Mouse (Mus musculus): Measurements from ENCODE around the gene Pdzrn4. TPM values are rescaled to one million over a fixed set of nuclear protein-coding genes. Genes with fewer than 3 reads are reported as not detected.

Pdzrn4 gene
- polyA plus RNA-seq, 1 experiment from 2014 or later = 35.5 TPM

DNA sequence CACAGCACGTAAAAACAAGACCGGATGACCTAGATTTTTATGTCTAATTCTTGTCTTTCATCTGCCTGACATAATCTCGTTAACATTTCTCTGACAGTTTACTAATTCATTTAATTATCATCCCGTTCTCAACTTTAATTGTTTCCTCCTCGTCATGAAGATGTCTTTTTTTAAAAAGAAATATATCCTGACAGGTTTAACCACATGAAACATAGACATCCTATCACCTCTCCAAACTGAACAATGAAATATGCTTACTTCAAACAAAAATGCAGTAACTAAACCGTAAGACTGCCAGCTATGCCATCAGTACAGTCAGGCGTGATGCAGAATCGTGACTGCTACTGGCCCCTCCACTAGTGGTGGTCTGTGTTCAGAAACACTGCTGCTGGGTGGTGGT, 362.3 kb downstream of the Pdzrn4 start:
- ATAC-seq (replicated peaks) = no peak
- no peak overlapping the region for H3K27ac ChIP-seq
- no peak overlapping the region for H3K4me3 ChIP-seq
- no peak overlapping the region for H3K9ac ChIP-seq
- whole genome bisulfite sequencing = 72% methylated on average over 8 of the region's 8 CpGs
- no peaks in the 10 kb centered on the region for H3K27me3 ChIP-seq (replicated peaks)
- peaks cover 11% of the 10 kb centered on the region for H3K4me1 ChIP-seq
- H3K4me2 ChIP-seq = no peak overlapping the region
- H3K9me3 ChIP-seq = no peaks in the 10 kb centered on the region
- H3K36me3 ChIP-seq (replicated peaks) = no peaks in the 10 kb centered on the region

DNA sequence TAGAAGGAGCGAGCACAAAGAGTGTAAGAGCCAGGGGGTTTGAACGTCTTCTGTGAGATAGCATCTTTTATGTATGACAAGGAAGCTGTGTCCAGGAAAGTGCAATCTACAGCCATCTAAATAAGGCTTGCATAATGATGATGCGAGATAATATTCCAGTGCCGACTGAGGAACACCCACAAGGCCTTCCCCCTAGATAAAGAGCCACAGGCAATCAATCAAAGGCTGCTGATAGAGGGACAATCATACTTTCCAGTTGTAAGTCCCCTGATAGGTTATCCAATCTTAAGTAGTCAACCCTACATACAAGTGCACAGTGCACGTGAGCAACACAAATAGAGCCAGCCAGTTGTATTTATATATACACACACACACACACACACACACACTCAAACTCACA, 366.6 kb downstream of the Pdzrn4 start:
- no peaks in the 10 kb centered on the region for H3K4me1 ChIP-seq
- no peak overlapping the region for H3K27ac ChIP-seq
- 82% methylated on average over 5 of the region's 5 CpGs for WGBS
- ATAC-seq (replicated peaks) = no peak
- no peak overlapping the region for H3K4me3 ChIP-seq
- no peak overlapping the region for H3K9ac ChIP-seq
- H3K27me3 ChIP-seq (replicated peaks) = no peaks in the 10 kb centered on the region
- no peak overlapping the region for H3K4me2 ChIP-seq
- H3K9me3 ChIP-seq = no peaks in the 10 kb centered on the region
- no peaks in the 10 kb centered on the region for H3K36me3 ChIP-seq (replicated peaks)

DNA sequence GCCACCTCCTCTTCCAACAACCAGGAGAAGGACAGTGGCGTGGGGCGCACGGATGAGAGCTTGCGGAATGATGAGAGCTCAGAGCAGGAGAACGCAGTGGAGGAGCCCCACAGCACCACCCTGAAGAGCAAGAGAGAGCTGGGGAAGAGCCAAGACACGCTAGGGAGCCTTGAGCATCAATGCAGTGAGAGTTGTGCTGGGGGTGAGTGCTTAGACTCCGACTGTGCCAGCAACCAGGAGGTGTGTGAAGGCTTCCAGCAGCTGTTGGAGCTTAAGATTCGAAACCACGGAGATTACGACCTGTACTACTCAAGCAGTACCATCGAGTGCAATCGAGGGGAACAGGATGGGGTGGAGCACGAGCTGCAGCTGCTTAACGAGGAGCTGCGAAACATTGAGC, 372.9 kb downstream of the Pdzrn4 start:
- 84% methylated on average over 15 of the region's 15 CpGs for WGBS
- no peak overlapping the region for H3K4me3 ChIP-seq
- no peaks in the 10 kb centered on the region for H3K27me3 ChIP-seq (replicated peaks)
- no peak for ATAC-seq (replicated peaks)
- no peaks in the 10 kb centered on the region for H3K4me1 ChIP-seq
- no peaks in the 10 kb centered on the region for H3K9me3 ChIP-seq
- H3K4me2 ChIP-seq = no peak overlapping the region
- no peaks in the 10 kb centered on the region; the same call in 1 of the 2 replicates for H3K36me3 ChIP-seq (replicated peaks)
- no peak overlapping the region for H3K9ac ChIP-seq
- no peak overlapping the region for H3K27ac ChIP-seq

DNA sequence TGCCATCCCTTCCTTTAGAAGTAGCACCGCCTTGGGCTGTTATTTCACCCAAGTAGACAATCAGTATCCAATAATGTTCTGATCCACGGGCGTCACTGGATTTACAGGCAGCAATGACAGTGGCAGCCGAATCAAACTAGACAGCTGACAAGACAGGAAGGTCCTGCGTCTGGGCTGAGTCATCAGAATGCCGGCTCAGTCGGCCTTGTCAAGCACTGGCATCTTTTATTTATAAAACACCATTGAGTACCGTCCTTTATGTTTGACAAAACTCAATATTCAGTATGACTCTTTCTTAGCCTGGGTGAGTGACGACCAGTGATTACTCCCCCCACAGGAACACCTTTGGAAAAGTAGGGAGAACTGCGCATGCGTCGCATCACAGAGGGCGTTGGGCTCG, 391.4 kb downstream of the Pdzrn4 start:
- Histone ChIP-seq H3K36me3 (replicated peaks) (no peaks in the 10 kb centered on the region), H3K9ac (no peak overlapping the region), H3K27me3 (replicated peaks) (no peaks in the 10 kb centered on the region), H3K4me2 (peak overlapping the region; percentile 10; the same call in 1 of the 2 replicates), H3K27ac (0 out of 2 replicates have a peak overlapping the region, but pooled peaks have one; percentile 4), H3K4me1 (peaks cover 17% of the 10 kb centered on the region), H3K9me3 (no peaks in the 10 kb centered on the region), H3K4me3 (no peak overlapping the region; the same call in 1 of the 2 replicates)
- 59% methylated on average over 14 of the region's 14 CpGs for WGBS
- ATAC-seq (replicated peaks) = peak; percentile 48; the same call in 1 of the 2 replicates

DNA sequence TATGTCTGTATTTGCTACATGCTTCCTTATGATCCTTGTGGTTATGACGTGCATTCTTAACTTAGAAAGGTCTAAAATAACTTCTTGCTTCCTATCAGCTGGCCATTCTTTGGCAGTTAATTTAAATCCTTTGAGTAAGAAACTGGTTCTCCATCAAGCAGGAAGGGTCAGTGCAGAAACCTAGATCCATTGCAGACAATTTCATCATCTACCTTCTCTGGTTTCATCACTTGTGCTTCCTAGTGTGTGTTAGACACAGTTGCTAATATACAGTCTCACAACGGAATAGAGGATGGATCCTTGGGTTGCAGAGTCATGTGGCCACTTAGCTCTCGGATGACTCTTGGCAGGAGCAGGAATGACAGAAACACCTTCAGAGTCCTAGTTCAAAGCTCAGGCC, 397.6 kb downstream of the Pdzrn4 start:
- no peak overlapping the region for H3K4me2 ChIP-seq
- no peak overlapping the region for H3K27ac ChIP-seq
- H3K9ac ChIP-seq = no peak overlapping the region
- no peaks in the 10 kb centered on the region for H3K36me3 ChIP-seq (replicated peaks)
- ATAC-seq (replicated peaks) = no peak
- H3K4me1 ChIP-seq = no peaks in the 10 kb centered on the region
- H3K4me3 ChIP-seq = no peak overlapping the region
- no peaks in the 10 kb centered on the region for H3K27me3 ChIP-seq (replicated peaks)
- WGBS = 91% methylated on average over 3 of the region's 3 CpGs
- no peaks in the 10 kb centered on the region for H3K9me3 ChIP-seq

DNA sequence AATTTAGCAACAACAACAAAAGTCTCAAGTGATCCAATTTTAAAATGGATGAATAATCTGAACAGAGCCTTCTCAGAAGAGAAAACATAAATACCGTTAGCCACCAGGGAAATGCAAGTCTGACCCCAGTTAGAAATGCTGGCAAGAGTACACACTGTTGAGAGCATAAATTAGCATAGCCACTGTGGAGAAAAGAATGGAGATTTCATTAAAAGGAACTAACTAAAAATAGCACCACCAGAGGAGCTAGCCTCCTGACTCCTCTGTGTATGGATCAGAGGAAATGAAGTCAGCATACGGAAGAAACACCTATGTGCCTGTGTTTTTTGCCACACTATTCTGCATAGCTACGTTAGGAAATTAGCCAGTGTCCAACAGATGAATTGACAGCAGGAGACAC, 409.3 kb downstream of the Pdzrn4 start:
- H3K4me2 ChIP-seq = no peak overlapping the region
- H3K4me1 ChIP-seq = peaks cover 9% of the 10 kb centered on the region
- no peaks in the 10 kb centered on the region for H3K9me3 ChIP-seq
- ATAC-seq (replicated peaks) = peak; percentile 33
- no peak overlapping the region for H3K9ac ChIP-seq
- H3K4me3 ChIP-seq = no peak overlapping the region
- H3K27ac ChIP-seq = 0 out of 2 replicates have a peak overlapping the region, but pooled peaks have one; percentile 11
- no peaks in the 10 kb centered on the region for H3K27me3 ChIP-seq (replicated peaks)
- no peaks in the 10 kb centered on the region for H3K36me3 ChIP-seq (replicated peaks)
- 24% methylated on average over 3 of the region's 3 CpGs for WGBS

DNA sequence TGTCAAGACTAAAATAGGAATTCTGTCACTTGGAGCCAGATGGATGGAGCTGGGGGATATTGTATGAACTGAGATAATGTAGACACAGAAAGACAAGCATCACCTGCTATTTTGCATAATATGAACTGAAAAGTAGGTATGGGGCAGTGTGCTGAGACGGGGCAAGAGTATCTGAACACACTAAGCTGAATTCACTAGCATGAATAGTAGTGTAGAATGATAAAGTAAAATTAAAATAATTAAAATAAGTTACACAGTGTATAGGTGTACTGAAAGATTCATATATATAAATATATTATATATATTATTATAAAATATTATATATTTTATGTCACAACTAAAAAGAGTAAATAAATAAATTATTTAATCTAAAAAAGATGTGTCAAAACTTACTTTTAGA, 409.7 kb downstream of the Pdzrn4 start:
- ATAC-seq (replicated peaks) = 0 out of 2 replicates have a peak, but pooled peaks have one; percentile 20
- no peak overlapping the region for H3K4me3 ChIP-seq
- 29% methylated on average over 1 of the region's 1 CpGs for WGBS
- H3K4me2 ChIP-seq = no peak overlapping the region
- H3K4me1 ChIP-seq = peaks cover 9% of the 10 kb centered on the region
- H3K27ac ChIP-seq = 0 out of 2 replicates have a peak overlapping the region, but pooled peaks have one; percentile 11
- H3K9ac ChIP-seq = no peak overlapping the region
- H3K9me3 ChIP-seq = no peaks in the 10 kb centered on the region
- H3K27me3 ChIP-seq (replicated peaks) = no peaks in the 10 kb centered on the region
- no peaks in the 10 kb centered on the region for H3K36me3 ChIP-seq (replicated peaks)

Measured in midbrain, embryonic 15.5 days (tissue).